Mouse (Mus musculus): ENCODE measurements at regions not wholly inside any gene's neighbourhood (a gene's known extent, or its start where the extent isn't known, plus 50 kb on each side); places are given as distances from the start of the nearest gene placed in this dataset.

DNA sequence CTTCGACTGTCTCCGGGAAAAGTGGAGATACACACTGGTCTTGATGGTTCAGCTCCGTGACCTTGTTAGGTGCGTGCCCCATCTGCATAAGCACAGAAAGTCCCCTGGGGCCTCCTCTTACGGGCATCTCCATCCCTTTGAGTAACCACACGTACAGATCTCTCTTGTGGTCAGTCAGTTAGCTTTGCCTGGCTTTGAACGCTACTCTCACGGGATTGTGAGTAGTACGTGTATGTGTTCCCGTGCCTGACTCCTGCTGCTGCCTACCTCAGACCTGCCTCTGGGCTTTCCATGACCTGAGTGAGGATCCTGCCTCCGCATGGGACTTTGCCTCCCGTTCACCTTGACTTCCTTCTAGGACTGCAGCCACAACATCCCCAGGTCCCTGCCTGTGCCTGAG lies 101.4 kb downstream of the Zfp36l2 start:
- Histone ChIP-seq H3K27ac (replicated peaks; ENCODE audit: low read depth, low read length) (no peak overlapping the region), H3K4me1 (ENCODE audit: control insufficient read depth, insufficient read depth, low read length) (peaks cover 4% of the 10 kb centered on the region), H3K36me3 (replicated peaks; ENCODE audit: control insufficient read depth, insufficient read depth, low read depth, low read length) (no peaks in the 10 kb centered on the region), H3K4me3 (ENCODE audit: low read depth, low read length) (no peak overlapping the region), H3K9ac (replicated peaks; ENCODE audit: low read length) (no peak overlapping the region), H3K4me2 (ENCODE audit: low read depth, low read length) (no peak overlapping the region), H3K9me3 (replicated peaks; ENCODE audit: control insufficient read depth, low read length) (no peaks in the 10 kb centered on the region), H3K27me3 (ENCODE audit: control insufficient read depth, insufficient read depth, low read length) (no peaks in the 10 kb centered on the region)
- DNase-seq (ENCODE audit: low spot score): no peak
- 80% methylated on average over 12 of the region's 12 CpGs for WGBS
- no peak for ATAC-seq (replicated peaks; ENCODE audit: insufficient number of reproducible peaks, low FRiP score, low TSS enrichment, low read depth)

DNA sequence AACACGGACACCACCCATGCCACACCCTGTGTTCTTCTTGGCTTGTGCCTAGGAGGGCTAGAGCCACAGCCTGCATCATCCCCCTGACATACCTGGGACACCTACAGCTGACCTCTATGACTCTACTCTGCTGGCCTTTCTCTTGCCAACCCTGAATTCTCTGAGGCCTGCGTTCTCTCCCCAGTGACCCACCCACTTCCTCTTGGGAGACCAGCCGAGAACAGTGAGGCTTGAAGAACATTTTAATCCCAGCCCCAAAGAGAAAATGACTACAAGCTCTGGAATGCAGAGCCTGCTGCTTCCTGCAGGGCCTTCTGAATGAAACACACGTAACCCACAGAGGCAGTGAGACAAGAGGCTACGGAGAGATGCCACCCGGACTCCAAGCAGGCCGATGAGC lies 102.0 kb downstream of the Zfp36l2 start:
- Histone ChIP-seq H3K4me2 (ENCODE audit: low read depth, low read length) (no peak overlapping the region), H3K27ac (replicated peaks; ENCODE audit: low read depth, low read length) (no peak overlapping the region), H3K4me1 (ENCODE audit: control insufficient read depth, insufficient read depth, low read length) (peaks cover 4% of the 10 kb centered on the region), H3K9ac (replicated peaks; ENCODE audit: low read length) (no peak overlapping the region), H3K4me3 (ENCODE audit: low read depth, low read length) (no peak overlapping the region), H3K36me3 (replicated peaks; ENCODE audit: control insufficient read depth, insufficient read depth, low read depth, low read length) (no peaks in the 10 kb centered on the region), H3K27me3 (ENCODE audit: control insufficient read depth, insufficient read depth, low read length) (no peaks in the 10 kb centered on the region), H3K9me3 (replicated peaks; ENCODE audit: control insufficient read depth, low read length) (no peaks in the 10 kb centered on the region)
- DNase-seq (ENCODE audit: low spot score) (no peak), ATAC-seq (replicated peaks; ENCODE audit: insufficient number of reproducible peaks, low FRiP score, low TSS enrichment, low read depth) (0 out of 2 replicates have a peak, but pooled peaks have one; percentile 22)
- WGBS: 43% methylated on average over 7 of the region's 7 CpGs

DNA sequence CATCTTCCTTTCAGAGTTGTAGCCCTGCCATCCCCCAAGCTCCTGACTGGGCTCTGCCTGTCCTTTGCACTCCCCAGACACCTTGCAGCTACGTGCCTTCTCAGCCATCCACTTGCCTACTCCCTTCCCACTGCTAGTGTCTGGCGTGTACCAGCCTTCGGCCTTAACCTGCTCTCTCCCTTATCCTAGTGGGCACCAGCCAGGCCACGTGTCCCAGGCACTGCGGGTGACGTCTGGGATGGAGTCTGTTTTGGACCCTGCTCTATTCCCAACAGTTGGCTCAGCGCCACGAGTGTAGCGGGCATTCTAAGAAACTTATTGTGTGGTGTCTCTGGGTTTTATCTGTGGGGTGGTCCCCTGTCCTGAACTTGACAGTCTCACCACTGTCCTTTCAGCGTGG lies 102.5 kb downstream of the Zfp36l2 start:
- 90% methylated on average over 10 of the region's 10 CpGs for WGBS
- Histone ChIP-seq H3K27me3 (ENCODE audit: control insufficient read depth, insufficient read depth, low read length) (no peaks in the 10 kb centered on the region), H3K36me3 (replicated peaks; ENCODE audit: control insufficient read depth, insufficient read depth, low read depth, low read length) (no peaks in the 10 kb centered on the region), H3K27ac (replicated peaks; ENCODE audit: low read depth, low read length) (no peak overlapping the region), H3K9ac (replicated peaks; ENCODE audit: low read length) (no peak overlapping the region), H3K4me2 (ENCODE audit: low read depth, low read length) (no peak overlapping the region), H3K4me1 (ENCODE audit: control insufficient read depth, insufficient read depth, low read length) (peaks cover 4% of the 10 kb centered on the region), H3K4me3 (ENCODE audit: low read depth, low read length) (no peak overlapping the region), H3K9me3 (replicated peaks; ENCODE audit: control insufficient read depth, low read length) (no peaks in the 10 kb centered on the region)
- DNase-seq (ENCODE audit: low spot score) (no peak), ATAC-seq (replicated peaks; ENCODE audit: insufficient number of reproducible peaks, low FRiP score, low TSS enrichment, low read depth) (no peak)

DNA sequence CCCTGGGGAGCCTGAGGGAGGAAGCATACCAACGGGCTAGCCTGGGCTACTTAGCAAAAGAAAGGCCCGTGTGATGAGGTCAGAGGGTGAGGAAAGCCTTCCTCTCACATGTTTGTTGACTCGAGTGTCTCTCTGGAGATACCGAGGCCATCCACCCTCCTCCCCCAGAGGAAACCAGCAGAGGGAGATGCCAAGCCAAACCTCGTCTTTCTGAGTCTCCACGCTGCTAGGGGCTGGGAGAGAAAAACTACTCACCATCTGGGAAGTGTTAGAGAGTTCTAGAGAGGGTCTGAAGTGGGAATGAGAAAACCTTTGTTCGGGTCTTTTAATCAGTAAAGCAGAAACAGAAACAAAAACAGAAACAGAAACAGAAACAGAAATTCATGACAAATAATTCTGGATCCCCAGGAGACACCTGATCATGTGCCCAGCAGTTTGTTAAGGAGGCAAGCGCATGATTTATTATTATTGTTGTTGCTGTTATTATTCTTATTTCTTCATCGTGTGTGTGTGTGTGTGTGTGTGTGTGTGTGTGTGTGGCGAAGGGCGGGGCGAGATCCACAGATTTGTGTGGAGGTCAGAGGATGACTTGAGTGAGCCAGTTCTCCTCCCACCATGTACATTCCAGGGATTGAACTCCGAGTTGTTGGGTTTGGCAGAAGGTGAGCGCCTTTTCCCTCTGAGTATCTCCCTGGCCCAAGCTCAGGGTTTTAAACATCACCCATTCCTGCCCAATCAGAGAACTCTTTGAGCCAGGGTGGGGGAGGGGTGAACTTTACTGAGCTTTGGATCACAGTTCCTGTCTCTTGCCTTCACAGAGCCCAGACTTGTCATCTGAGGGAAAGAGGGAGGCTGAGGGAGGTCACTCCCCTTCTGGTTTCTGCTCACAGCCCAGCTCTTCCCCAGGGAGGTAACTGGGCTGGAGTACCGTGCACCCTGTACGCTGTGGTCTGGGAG lies 104.2 kb downstream of the Zfp36l2 start:
- Histone ChIP-seq H3K9me3 (replicated peaks; ENCODE audit: control insufficient read depth, low read length) (no peaks in the 10 kb centered on the region), H3K27me3 (ENCODE audit: control insufficient read depth, insufficient read depth, low read length) (no peaks in the 10 kb centered on the region), H3K4me3 (ENCODE audit: low read depth, low read length) (no peak overlapping the region), H3K36me3 (replicated peaks; ENCODE audit: control insufficient read depth, insufficient read depth, low read depth, low read length) (no peaks in the 10 kb centered on the region), H3K9ac (replicated peaks; ENCODE audit: low read length) (no peak overlapping the region), H3K27ac (replicated peaks; ENCODE audit: low read depth, low read length) (no peak overlapping the region), H3K4me1 (ENCODE audit: control insufficient read depth, insufficient read depth, low read length) (peaks cover 4% of the 10 kb centered on the region), H3K4me2 (ENCODE audit: low read depth, low read length) (no peak overlapping the region)
- ATAC-seq (replicated peaks; ENCODE audit: insufficient number of reproducible peaks, low FRiP score, low TSS enrichment, low read depth) (no peak), DNase-seq (ENCODE audit: low spot score) (peak; percentile 63)
- 51% methylated on average over 16 of the region's 16 CpGs for WGBS

DNA sequence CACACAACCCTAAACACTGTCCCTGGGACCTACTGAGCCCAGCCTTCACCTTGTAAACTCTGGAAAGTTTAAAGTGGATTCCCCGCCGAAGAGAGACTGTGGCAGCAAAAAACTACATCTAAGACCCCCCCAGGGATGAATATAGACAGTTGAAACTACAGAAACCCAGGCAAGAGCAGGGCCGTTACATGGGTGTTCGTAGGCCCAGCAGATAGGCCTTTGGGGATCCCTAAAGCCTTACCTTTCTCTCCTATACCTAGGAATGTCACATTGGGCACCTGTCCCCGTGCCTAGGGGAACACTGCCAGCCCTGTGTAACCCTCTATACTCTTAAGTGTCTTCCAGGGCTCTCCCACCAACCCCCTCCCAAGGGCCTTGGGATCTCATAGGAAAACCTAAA lies 105.2 kb downstream of the Zfp36l2 start:
- H3K27ac ChIP-seq (replicated peaks; ENCODE audit: low read depth, low read length): no peak overlapping the region

DNA sequence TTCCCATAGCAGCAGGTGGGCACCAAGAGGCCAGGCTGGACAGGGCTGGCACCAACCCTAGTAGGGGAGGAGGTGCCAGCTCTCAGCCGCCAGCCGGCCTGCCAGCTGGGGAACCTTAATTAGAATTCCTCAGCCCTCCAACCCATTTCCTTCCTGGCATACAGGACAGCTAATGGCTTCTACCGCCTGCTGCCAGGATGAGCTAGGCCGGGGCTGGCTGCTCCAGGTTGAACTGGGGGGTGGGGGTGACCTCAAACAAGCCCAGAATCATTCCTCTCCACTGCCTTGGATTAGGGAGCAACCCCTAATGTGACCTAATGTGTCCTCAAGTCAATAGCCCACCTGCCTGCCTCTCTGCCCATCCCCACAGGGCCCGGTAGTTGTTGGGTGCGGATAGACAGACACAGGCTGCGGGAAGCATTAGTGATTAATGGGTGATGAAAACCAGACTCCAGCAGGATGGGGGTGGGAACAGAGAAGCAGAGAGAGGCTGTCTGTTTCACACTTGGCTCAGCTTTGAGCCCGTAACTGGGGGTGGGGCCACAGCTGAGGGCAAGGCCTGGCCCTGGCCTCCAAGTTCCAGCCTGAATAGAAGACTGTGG lies 105.9 kb downstream of the Zfp36l2 start:
- Histone ChIP-seq H3K4me1 (ENCODE audit: control insufficient read depth, insufficient read depth, low read length) (peaks cover 4% of the 10 kb centered on the region), H3K4me2 (ENCODE audit: low read depth, low read length) (no peak overlapping the region), H3K27me3 (ENCODE audit: control insufficient read depth, insufficient read depth, low read length) (no peaks in the 10 kb centered on the region), H3K4me3 (ENCODE audit: low read depth, low read length) (no peak overlapping the region), H3K27ac (replicated peaks; ENCODE audit: low read depth, low read length) (no peak overlapping the region; the same call in 1 of the 2 replicates), H3K9ac (replicated peaks; ENCODE audit: low read length) (no peak overlapping the region), H3K9me3 (replicated peaks; ENCODE audit: control insufficient read depth, low read length) (no peaks in the 10 kb centered on the region), H3K36me3 (replicated peaks; ENCODE audit: control insufficient read depth, insufficient read depth, low read depth, low read length) (no peaks in the 10 kb centered on the region)
- WGBS: 47% methylated on average over 8 of the region's 8 CpGs
- ATAC-seq (replicated peaks; ENCODE audit: insufficient number of reproducible peaks, low FRiP score, low TSS enrichment, low read depth) (no peak; the same call in 1 of the 2 replicates), DNase-seq (ENCODE audit: low spot score) (peak; percentile 44)

More for the DNA sequence above, 105.2 kb downstream of the Zfp36l2 start:
- no peaks in the 10 kb centered on the region for H3K27me3 ChIP-seq (ENCODE audit: control insufficient read depth, insufficient read depth, low read length)
- no peaks in the 10 kb centered on the region for H3K9me3 ChIP-seq (replicated peaks; ENCODE audit: control insufficient read depth, low read length)
- H3K4me3 ChIP-seq (ENCODE audit: low read depth, low read length): no peak overlapping the region
- H3K4me1 ChIP-seq (ENCODE audit: control insufficient read depth, insufficient read depth, low read length): peaks cover 4% of the 10 kb centered on the region
- DNase-seq (ENCODE audit: low spot score) (no peak), ATAC-seq (replicated peaks; ENCODE audit: insufficient number of reproducible peaks, low FRiP score, low TSS enrichment, low read depth) (no peak)
- no peak overlapping the region for H3K9ac ChIP-seq (replicated peaks; ENCODE audit: low read length)
- H3K4me2 ChIP-seq (ENCODE audit: low read depth, low read length): no peak overlapping the region
- no peaks in the 10 kb centered on the region for H3K36me3 ChIP-seq (replicated peaks; ENCODE audit: control insufficient read depth, insufficient read depth, low read depth, low read length)
- WGBS: 95% methylated on average over 5 of the region's 5 CpGs

DNA sequence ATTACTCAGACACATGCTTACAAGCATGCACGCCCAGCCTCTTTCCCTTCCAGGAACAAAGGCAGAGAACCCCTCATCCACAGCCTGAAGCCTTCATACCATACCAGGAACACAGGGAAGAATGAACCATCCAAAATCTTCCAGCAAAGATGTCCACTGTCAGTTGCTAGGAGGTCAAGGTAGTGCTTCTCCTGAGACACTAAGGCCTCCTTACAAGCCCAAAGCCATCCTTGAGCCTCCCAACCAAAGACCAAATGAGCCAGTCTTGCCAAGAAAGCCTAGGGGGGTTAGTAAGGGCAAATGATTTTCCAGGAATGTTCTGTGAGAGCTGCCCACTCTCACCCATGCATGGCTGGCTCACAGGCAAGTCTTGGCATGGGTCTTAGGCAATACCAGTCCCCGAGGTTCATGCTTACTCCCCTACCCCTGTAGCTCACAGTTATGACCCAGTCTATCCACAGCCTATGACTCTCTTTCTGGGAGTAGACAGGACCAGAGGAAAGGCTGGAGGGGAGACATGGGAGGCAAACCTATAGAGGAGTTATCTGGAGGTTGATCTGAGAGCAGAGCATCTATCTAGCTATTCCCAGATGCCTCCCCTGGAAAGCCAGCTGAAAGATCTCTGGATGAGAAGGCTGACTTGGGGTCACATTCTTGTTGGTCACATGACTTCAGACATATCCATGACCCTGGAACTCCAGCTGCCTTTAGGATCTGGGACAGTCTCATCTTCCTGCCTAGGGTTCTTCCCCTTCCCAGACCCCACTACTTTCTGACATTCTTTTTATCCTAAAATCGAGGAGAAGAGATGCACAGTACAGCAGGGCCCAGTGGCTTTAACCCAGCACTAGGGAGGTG lies 112.4 kb downstream of the Zfp36l2 start:
- ATAC-seq (replicated peaks; ENCODE audit: insufficient number of reproducible peaks, low FRiP score, low TSS enrichment, low read depth) (no peak), DNase-seq (ENCODE audit: low spot score) (no peak)
- no peaks in the 10 kb centered on the region for H3K36me3 ChIP-seq (replicated peaks; ENCODE audit: control insufficient read depth, insufficient read depth, low read depth, low read length)
- H3K4me1 ChIP-seq (ENCODE audit: control insufficient read depth, insufficient read depth, low read length): no peaks in the 10 kb centered on the region
- H3K9me3 ChIP-seq (replicated peaks; ENCODE audit: control insufficient read depth, low read length): no peaks in the 10 kb centered on the region
- H3K4me3 ChIP-seq (ENCODE audit: low read depth, low read length): no peak overlapping the region
- no peak overlapping the region for H3K27ac ChIP-seq (replicated peaks; ENCODE audit: low read depth, low read length)
- H3K27me3 ChIP-seq (ENCODE audit: control insufficient read depth, insufficient read depth, low read length): no peaks in the 10 kb centered on the region
- H3K9ac ChIP-seq (replicated peaks; ENCODE audit: low read length): no peak overlapping the region
- 77% methylated on average over 3 of the region's 3 CpGs for WGBS
- H3K4me2 ChIP-seq (ENCODE audit: low read depth, low read length): no peak overlapping the region
